Mouse (Mus musculus): Measurements from ENCODE around the gene Lamb2.

DNA sequence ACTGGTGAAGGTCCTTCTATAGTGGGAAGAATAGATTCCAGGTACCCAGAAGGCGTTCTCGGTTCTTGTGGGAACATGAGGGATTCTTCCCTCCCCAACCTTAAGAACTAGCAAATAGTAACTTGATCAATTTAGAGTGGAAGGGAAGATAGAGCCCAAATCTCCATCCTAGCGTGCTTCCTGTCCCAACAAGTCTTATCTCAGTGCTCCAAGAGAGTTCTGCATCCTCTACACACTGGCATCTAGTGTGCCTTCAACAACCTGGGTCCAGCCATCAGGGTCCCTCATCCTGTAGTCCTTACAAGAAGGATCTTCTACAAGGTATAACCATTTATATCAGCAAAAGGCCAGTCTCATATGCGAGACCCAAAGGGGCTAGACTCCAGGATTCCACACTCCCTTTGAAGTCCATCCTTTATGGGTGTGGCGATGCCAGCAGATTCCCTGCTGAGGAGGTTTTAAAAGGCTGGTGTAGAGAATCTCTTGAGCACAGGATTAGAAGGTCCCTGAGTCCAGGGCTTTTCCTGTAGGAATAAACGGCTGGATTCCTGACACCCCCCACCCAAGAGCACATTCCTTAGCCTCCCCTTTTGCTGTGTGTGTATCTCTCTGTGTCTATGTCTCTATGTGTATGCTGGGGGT is 27.9 kb upstream of the Lamb2 start:
- TF ChIP-seq TAL1 (IDR thresholded peaks at IDR 0.05; ENCODE audit: low read length) (no peak), GATA1 (IDR thresholded peaks at IDR 0.05; ENCODE audit: low read length) (no peak)
